Mouse (Mus musculus) lung, postnatal 0 days (tissue): Measurements from ENCODE around the gene 5330417H12Rik.

Source experiments
- CTCF ChIP-seq: IDR thresholded peaks from 2 replicates; pipeline ENCODE4 v1.5.1; 2016; ENCODE audit warnings: antibody characterized with exemption, mild to moderate bottlenecking
- EP300 ChIP-seq: IDR thresholded peaks from 2 replicates; pipeline ENCODE4 v1.6.1; 2016; ENCODE audit warnings: antibody characterized with exemption, mild to moderate bottlenecking, control low read depth

- TF ChIP-seq CTCF (no peak), EP300 (no peak)
Observed at GRCm38 (mm10) chr7:107637398-107637797, 12.4 kb upstream of the 5330417H12Rik start.
